Mouse (Mus musculus): ENCODE measurements around the gene Cchcr1. TPM values are rescaled to one million over a fixed set of nuclear protein-coding genes. Genes with fewer than 3 reads are reported as not detected.

Cchcr1 gene
- polyA plus RNA-seq, 1 experiment from 2014 or later = 5.1 TPM

DNA sequence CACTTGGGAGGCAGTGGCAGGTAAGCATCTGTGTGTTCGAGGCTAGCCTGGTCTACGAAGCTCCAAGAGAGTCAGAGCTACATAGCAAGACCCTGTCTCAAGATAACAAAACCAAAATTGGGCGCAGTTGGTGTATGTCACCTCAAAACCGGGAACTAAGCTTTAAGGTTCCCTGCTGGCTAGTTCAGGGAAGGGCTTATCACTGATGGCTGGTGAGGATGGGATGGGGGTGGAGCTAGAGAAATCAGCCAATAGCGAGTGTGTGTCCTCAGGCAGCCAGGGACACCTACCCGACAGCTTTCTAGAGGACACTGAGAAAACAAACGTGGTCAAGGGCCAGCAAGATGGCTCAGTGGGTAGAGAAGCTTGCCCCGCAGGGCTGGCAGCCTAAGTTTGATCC, 41.3 kb downstream of the Cchcr1 start:
- ATAC-seq (ENCODE audit: low FRiP score) = no peak
- H3K9me3 ChIP-seq (replicated peaks) = no peaks in the 10 kb centered on the region
- WGBS = 65% methylated on average over 8 of the region's 8 CpGs
- no peak overlapping the region for H3K9ac ChIP-seq (replicated peaks)
- H3K36me3 ChIP-seq = no peaks in the 10 kb centered on the region
- no peak overlapping the region for H3K4me2 ChIP-seq
- no peaks in the 10 kb centered on the region for H3K27me3 ChIP-seq (replicated peaks)
- no peak overlapping the region for H3K4me3 ChIP-seq (replicated peaks)
- H3K27ac ChIP-seq (replicated peaks) = no peak overlapping the region
- no peaks in the 10 kb centered on the region for H3K4me1 ChIP-seq

DNA sequence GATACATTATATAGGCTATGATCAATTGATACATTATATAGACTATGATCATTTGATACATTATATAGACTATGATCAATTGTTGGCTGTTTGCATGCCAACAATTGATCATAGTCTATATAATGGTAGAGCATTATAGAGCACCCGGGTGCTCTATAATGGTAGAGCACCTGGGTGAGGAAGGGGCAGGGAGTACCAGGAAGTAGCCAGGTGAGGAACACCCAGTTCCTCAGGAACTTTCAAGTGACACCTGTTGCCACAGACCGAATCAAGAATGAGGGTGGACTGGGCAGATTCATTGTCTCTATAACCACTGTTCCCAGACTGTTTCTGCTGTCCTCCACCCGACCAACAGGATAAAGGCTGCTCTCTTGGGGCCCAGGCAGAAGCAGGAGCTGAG, 50.2 kb downstream of the Cchcr1 start, which contains the start of gene 2300002M23Rik:
2300002M23Rik (plus strand) TSS at position 301 of the 400 bp plus-strand sequence.
- Histone ChIP-seq H3K36me3 (no peaks in the 10 kb centered on the region), H3K9me3 (replicated peaks) (no peaks in the 10 kb centered on the region), H3K9ac (replicated peaks) (no peak within 1 kb of the TSS), H3K27ac (replicated peaks) (no peak within 1 kb of the TSS), H3K27me3 (replicated peaks) (peaks cover 13% of the 10 kb centered on the region), H3K4me2 (no peak within 1 kb of the TSS), H3K4me3 (replicated peaks) (no peak within 1 kb of the TSS), H3K4me1 (peaks cover 13% of the 10 kb centered on the region)
- 61% methylated on average over 3 of the region's 3 CpGs for WGBS
- no peak for ATAC-seq (ENCODE audit: low FRiP score)

- H3K27me3 ChIP-seq (replicated peaks) = peaks cover 13% of the 10 kb centered on the region
- peaks cover 13% of the 10 kb centered on the region for H3K4me1 ChIP-seq
- H3K4me3 ChIP-seq (replicated peaks) = no peak overlapping the region
- H3K27ac ChIP-seq (replicated peaks) = no peak overlapping the region
- no peak overlapping the region for H3K9ac ChIP-seq (replicated peaks)
- no peaks in the 10 kb centered on the region for H3K9me3 ChIP-seq (replicated peaks)
- no peak overlapping the region for H3K4me2 ChIP-seq
- H3K36me3 ChIP-seq = no peaks in the 10 kb centered on the region
- WGBS = 27% methylated on average over 9 of the region's 9 CpGs
- ATAC-seq (ENCODE audit: low FRiP score) = no peak
Observed at GRCm38 (mm10) chr17:35567767-35568166, 50.9 kb downstream of the Cchcr1 start.

DNA sequence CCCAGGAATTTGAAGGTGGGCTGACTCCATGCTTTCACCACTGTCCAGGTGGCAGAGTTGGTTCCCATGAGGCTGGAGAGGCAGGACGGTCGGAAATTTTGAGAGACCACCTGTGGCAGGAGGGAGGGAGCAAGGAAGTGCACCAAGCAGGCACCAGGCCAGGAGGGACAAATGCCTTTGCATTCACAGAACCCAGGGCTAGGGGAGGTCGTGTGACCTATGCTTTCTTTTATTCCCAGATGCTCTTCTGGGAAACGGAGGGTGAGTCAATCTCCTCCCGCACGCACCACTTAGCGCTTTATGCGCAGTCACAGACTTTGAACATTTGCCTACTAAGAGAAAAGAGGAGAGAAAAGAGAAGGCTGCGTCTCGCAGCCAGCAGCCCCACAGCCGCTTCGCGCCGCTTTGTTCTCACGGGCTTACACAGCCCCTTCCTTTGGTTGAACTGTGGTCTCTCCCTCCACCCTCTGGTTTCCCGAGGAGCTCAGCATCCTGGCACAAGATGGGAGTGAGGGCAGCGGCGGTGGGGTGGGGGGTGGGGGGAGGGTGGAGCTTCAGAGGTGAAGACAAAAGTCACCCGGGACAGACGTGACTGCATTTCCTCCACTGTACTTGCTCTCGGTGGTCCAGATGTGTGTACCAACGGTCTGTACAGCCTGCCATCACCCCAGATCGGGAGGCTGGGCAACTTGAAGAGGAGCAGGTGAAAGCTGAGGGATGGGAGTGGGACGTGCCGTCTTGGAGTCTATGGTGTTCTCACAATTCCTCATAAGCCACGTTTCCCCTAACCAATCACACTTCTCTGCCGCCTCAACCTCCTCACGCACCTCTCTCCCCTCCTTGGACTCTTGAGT, 52.4 kb downstream of the Cchcr1 start:
- Histone ChIP-seq H3K4me3 (replicated peaks) (peak overlapping the region; percentile 26), H3K36me3 (no peaks in the 10 kb centered on the region), H3K4me2 (peak overlapping the region; percentile 58), H3K27me3 (replicated peaks) (peaks cover 13% of the 10 kb centered on the region), H3K9me3 (replicated peaks) (no peaks in the 10 kb centered on the region), H3K9ac (replicated peaks) (0 out of 2 replicates have a peak overlapping the region, but pooled peaks have one; percentile 15), H3K4me1 (peaks cover 13% of the 10 kb centered on the region), H3K27ac (replicated peaks) (no peak overlapping the region)
- WGBS = 3% methylated on average over 28 of the region's 28 CpGs
- peak; percentile 66; the same call in 1 of the 2 replicates for ATAC-seq (ENCODE audit: low FRiP score)

DNA sequence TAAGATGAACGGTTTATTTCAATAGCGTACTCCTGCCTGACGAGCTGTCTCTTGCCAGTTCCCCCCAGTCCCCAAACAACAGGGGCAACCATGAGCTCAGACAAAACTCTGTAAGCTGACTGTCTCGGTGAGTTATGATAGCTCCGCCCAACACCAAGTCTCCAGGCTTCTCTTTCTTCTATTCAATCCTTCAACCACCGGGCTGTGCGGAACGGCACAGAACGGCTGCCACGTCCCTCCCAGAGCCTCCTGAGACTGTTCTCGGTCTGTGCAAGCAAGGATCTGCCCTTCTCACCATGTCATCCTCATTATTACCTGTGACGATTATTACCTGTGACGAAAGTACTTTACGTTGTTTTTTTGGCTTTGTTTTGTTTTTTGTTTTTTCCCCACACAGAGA, 53.9 kb downstream of the Cchcr1 start:
- no peak overlapping the region for H3K4me3 ChIP-seq (replicated peaks)
- peaks cover 13% of the 10 kb centered on the region for H3K4me1 ChIP-seq
- no peak overlapping the region for H3K4me2 ChIP-seq
- H3K36me3 ChIP-seq = no peaks in the 10 kb centered on the region
- no peaks in the 10 kb centered on the region for H3K9me3 ChIP-seq (replicated peaks)
- H3K27ac ChIP-seq (replicated peaks) = no peak overlapping the region
- no peak overlapping the region for H3K9ac ChIP-seq (replicated peaks)
- no peak for ATAC-seq (ENCODE audit: low FRiP score)
- 33% methylated on average over 14 of the region's 14 CpGs for WGBS
- peaks cover 13% of the 10 kb centered on the region for H3K27me3 ChIP-seq (replicated peaks)

GRCm38 (mm10) chr17:35571477-35571876, 54.6 kb downstream of the Cchcr1 start:
- 95% methylated on average over 7 of the region's 7 CpGs for WGBS

DNA sequence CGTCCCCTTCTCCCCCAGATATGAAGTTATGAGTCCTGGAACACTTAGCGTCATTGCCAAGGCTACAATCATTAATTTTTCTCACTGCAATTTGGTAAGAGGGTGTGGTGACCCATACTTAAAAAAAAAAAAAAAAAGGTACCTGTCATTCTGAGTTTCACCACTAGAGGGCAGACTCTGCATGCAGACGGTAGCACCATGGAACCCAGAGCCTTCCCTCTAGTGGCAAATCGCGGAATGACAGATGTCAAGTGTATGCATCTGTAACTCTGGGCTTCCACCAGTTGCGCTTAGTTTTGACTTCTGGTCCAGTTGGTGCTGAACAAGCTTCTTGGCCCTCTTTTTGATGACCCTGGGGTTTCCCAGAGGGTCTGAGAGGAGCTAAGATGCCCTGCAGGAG, 61.3 kb downstream of the Cchcr1 start:
- Histone ChIP-seq H3K36me3 (no peaks in the 10 kb centered on the region), H3K9ac (replicated peaks) (no peak overlapping the region), H3K27ac (replicated peaks) (no peak overlapping the region), H3K4me3 (replicated peaks) (no peak overlapping the region), H3K4me2 (no peak overlapping the region), H3K27me3 (replicated peaks) (no peaks in the 10 kb centered on the region), H3K4me1 (no peaks in the 10 kb centered on the region), H3K9me3 (replicated peaks) (no peaks in the 10 kb centered on the region)
- no peak for ATAC-seq (ENCODE audit: low FRiP score)
- 22% methylated on average over 6 of the region's 6 CpGs for WGBS

More at GRCm38 (mm10) chr17:35571477-35571876, 54.6 kb downstream of the Cchcr1 start:
- peaks cover 13% of the 10 kb centered on the region for H3K27me3 ChIP-seq (replicated peaks)
- H3K4me3 ChIP-seq (replicated peaks) = no peak overlapping the region
- no peaks in the 10 kb centered on the region for H3K9me3 ChIP-seq (replicated peaks)
- peaks cover 13% of the 10 kb centered on the region for H3K4me1 ChIP-seq
- H3K36me3 ChIP-seq = no peaks in the 10 kb centered on the region
- no peak overlapping the region for H3K9ac ChIP-seq (replicated peaks)
- H3K4me2 ChIP-seq = no peak overlapping the region
- no peak overlapping the region for H3K27ac ChIP-seq (replicated peaks)
- no peak for ATAC-seq (ENCODE audit: low FRiP score)

Other genes starting within 250 kb of the Cchcr1 start
- gene H2-Q1, start 196.7 kb upstream of the Cchcr1 start, polyA plus RNA-seq (2015; fragmentation: Nextera tagmentation; extraction: Ambion mirVana) = 0.09 and 0.14 TPM in 2 replicates
- 3.1 and 3.9 TPM in 2 replicates for gene H2-Q2, start 174.9 kb upstream of the Cchcr1 start, polyA plus RNA-seq (2015; fragmentation: Nextera tagmentation; extraction: Ambion mirVana)
- gene H2-Q4, start 137.5 kb upstream of the Cchcr1 start, polyA plus RNA-seq (2015; fragmentation: Nextera tagmentation; extraction: Ambion mirVana) = 1.7 and 3.7 TPM in 2 replicates
- 0.95 and 3.7 TPM in 2 replicates for gene H2-Q6, start 92.2 kb upstream of the Cchcr1 start, polyA plus RNA-seq (2015; fragmentation: Nextera tagmentation; extraction: Ambion mirVana)
- 5.6 and 12.6 TPM in 2 replicates for gene H2-Q7, start 77.9 kb upstream of the Cchcr1 start, polyA plus RNA-seq (2015; fragmentation: Nextera tagmentation; extraction: Ambion mirVana)
- 0.36 and 0.79 TPM in 2 replicates for gene H2-Q10, start 47.0 kb upstream of the Cchcr1 start, polyA plus RNA-seq (2015; fragmentation: Nextera tagmentation; extraction: Ambion mirVana)
- gene Pou5f1, start 11.1 kb upstream of the Cchcr1 start, polyA plus RNA-seq (2015; fragmentation: Nextera tagmentation; extraction: Ambion mirVana) = not detected in 2 replicates
- 14.4 and 27.5 TPM in 2 replicates for gene Tcf19, start 276 bp upstream of the Cchcr1 start, polyA plus RNA-seq (2015; fragmentation: Nextera tagmentation; extraction: Ambion mirVana)
- gene Psors1c2, start 16.1 kb downstream of the Cchcr1 start, polyA plus RNA-seq (2015; fragmentation: Nextera tagmentation; extraction: Ambion mirVana) = 0.81 and 0.96 TPM in 2 replicates
- gene Cdsn, start 35.0 kb downstream of the Cchcr1 start, polyA plus RNA-seq (2015; fragmentation: Nextera tagmentation; extraction: Ambion mirVana) = 0.08 TPM in 1 of 2 replicates, not detected in the other
- gene 2300002M23Rik, start 50.4 kb downstream of the Cchcr1 start, polyA plus RNA-seq (2015; fragmentation: Nextera tagmentation; extraction: Ambion mirVana) = not detected in 2 replicates
- gene Sfta2, start 84.4 kb downstream of the Cchcr1 start, polyA plus RNA-seq (2015; fragmentation: Nextera tagmentation; extraction: Ambion mirVana) = 0.40 TPM in 1 of 2 replicates, not detected in the other
- not detected in 2 replicates for gene Gm9573, start 109.5 kb downstream of the Cchcr1 start, polyA plus RNA-seq (2015; fragmentation: Nextera tagmentation; extraction: Ambion mirVana)
- gene Mucl3, start 126.6 kb downstream of the Cchcr1 start, polyA plus RNA-seq (2015; fragmentation: Nextera tagmentation; extraction: Ambion mirVana) = 0.22 TPM in 1 of 2 replicates, not detected in the other
- gene Vars2, start 150.5 kb downstream of the Cchcr1 start, polyA plus RNA-seq (2015; fragmentation: Nextera tagmentation; extraction: Ambion mirVana) = 12.8 and 17.9 TPM in 2 replicates
- gene Gtf2h4, start 156.6 kb downstream of the Cchcr1 start, polyA plus RNA-seq (2015; fragmentation: Nextera tagmentation; extraction: Ambion mirVana) = 24.1 and 30.7 TPM in 2 replicates
- gene Ddr1, start 187.5 kb downstream of the Cchcr1 start, polyA plus RNA-seq (2015; fragmentation: Nextera tagmentation; extraction: Ambion mirVana) = 73.8 and 76.4 TPM in 2 replicates

Data from neural tube, embryonic 15.5 days (tissue).